Mouse (Mus musculus) lung, adult 2 months (tissue): Measurements from ENCODE around the gene Rps23.

ENCODE experiments used
- CTCF ChIP-seq: fragments of 200-500 bp; IDR thresholded peaks from 2 replicates; pipeline ENCODE4 v1.5.1; 2011; ENCODE audit warnings: mild to moderate bottlenecking, low read length, control low read depth; ENCODE audit not compliant: insufficient read depth
- POLR2A ChIP-seq: fragments of 200-500 bp; IDR thresholded peaks from 2 replicates; pipeline ENCODE4 v1.6.1; 2011; ENCODE audit warnings: low read depth, mild to moderate bottlenecking, control low read depth, low read length, borderline replicate concordance; ENCODE audit errors: extremely low read depth

DNA sequence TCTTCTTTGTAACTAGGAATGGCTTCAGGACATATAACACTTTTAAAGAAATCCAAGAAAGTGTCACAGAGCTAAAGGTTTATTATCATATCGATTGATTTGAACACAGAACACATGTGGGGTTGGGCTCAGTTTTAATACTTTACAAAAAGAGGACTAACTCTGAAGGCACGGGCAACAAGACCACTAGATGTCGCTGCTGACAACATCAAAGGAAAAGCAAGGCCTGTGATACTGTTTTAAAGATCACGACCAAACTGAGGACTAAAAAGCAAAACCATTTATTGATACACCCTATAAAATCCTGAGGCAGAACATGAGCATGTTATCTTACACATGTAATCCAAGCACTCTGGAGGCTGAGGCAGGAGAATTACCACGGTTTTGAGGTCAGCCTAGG lies 7.1 kb downstream of the Rps23 start:
- TF ChIP-seq POLR2A (no peak), CTCF (peak; percentile 25; the same call in 1 of the 2 replicates)
